Mouse (Mus musculus): ENCODE measurements around the gene Pik3r6. TPM values are rescaled to one million over a fixed set of nuclear protein-coding genes. Genes with fewer than 3 reads are reported as not detected.

Pik3r6 gene
- polyA plus RNA-seq (2012; rRNA removed), result 5.4 and 5.8 TPM in 2 replicates

DNA sequence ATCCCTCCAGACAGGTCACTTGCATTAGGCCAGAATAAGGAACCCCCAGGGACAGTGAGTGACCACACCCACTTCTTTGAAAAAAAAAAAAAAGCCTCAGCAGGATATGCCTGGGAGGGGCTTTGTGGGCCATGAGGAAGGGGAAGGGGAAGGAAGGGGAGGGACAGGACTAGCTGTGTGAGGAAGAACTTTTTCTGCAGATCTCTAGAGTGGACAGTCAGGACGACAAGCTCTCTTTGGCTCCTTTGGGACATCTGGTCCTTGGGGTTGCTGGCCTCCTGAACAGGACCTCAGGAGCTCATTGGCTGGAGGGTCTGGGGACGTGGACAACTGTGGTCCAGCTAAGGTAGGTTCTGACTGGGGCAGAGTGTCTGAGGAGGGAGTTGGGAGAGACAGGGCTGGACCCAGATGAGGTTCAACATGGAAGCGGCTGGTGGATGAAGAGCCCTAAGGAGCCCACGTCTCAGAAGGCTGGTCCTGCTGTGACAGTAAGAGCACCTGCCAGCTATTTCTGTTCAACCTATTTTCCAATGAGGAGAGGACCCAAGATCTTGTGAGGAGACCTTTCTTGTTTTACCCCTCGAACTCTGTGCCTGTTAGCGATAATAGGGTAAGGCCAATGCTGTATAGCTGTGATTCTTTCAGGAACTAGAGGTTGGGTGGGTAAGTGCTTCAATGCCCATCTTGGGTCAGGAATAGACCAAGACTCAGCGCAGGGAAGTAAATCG is at the start of gene Pik3r6:
Gene Pik3r6 (plus strand): TSS at position 118 of the 728 bp plus-strand sequence.
- Histone ChIP-seq H3K27me3 (ENCODE audit: control insufficient read depth, insufficient read depth, low read length) (no peaks in the 10 kb centered on the region), H3K27ac (ENCODE audit: control insufficient read depth, insufficient read depth, low read depth, low read length) (no peak within 1 kb of the TSS), H3K36me3 (ENCODE audit: control insufficient read depth, insufficient read depth, low read length) (no peaks in the 10 kb centered on the region), H3K4me3 (ENCODE audit: control insufficient read depth, low read depth, low read length) (no peak within 1 kb of the TSS; the same call in 1 of the 2 replicates), H3K4me1 (ENCODE audit: control insufficient read depth, insufficient read depth, low read length) (no peaks in the 10 kb centered on the region)
- TF ChIP-seq CTCF (IDR thresholded peaks at IDR 0.05; ENCODE audit: control insufficient read depth, insufficient read depth, insufficient replicate concordance, low read depth, low read length) (no peak), POLR2A (IDR thresholded peaks at IDR 0.05; ENCODE audit: control insufficient read depth, low read depth, low read length) (no peak)

DNA sequence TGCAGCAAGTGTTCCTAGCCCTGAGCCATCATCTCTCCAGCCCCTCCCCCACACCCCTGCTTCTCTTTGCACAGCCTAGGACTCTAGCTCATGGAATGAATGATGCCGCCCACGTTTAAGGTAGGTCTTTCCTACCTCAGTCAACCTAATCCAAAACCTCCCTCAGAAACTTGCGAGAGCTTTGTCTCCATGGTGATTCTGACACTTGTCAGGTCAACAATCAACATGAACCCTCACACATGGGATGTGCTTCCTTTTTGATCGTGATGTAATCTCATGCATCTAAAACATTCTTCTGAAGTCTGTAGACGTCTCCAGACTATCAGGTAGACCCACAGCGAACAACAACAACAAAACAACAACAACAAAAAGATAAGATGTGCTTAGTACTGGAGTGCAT is 49.5 kb upstream of the Pik3r6 start:
- Histone ChIP-seq H3K27me3 (ENCODE audit: control insufficient read depth, insufficient read depth, low read length) (no peaks in the 10 kb centered on the region), H3K27ac (ENCODE audit: control insufficient read depth, insufficient read depth, low read depth, low read length) (no peak overlapping the region), H3K4me3 (ENCODE audit: control insufficient read depth, low read depth, low read length) (no peak overlapping the region), H3K36me3 (ENCODE audit: control insufficient read depth, insufficient read depth, low read length) (no peaks in the 10 kb centered on the region), H3K4me1 (ENCODE audit: control insufficient read depth, insufficient read depth, low read length) (no peaks in the 10 kb centered on the region)
- TF ChIP-seq POLR2A (IDR thresholded peaks at IDR 0.05; ENCODE audit: control insufficient read depth, low read depth, low read length), result no peak
- TF ChIP-seq CTCF (IDR thresholded peaks at IDR 0.05; ENCODE audit: control insufficient read depth, insufficient read depth, insufficient replicate concordance, low read depth, low read length), result no peak

DNA sequence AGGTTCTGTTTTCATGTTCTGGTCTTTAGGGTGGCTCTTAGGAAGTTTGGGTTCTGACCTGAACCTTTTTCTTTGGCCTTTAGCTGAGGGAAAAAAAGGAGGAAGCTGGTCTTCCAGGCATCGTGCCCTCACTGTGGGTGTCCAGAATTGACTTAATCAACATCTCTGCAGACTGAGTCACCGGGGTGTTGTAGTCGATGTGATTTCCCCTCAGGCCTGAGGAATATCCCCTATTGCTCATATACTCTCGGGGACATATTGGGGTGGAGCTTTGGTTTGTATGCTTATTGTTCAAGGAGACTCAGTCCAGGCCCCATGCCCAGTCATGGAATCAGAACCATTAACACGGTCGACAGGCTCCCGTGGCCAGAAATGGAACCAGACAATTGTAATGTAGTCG is 44.7 kb upstream of the Pik3r6 start:
- no peak overlapping the region for H3K27ac ChIP-seq (ENCODE audit: control insufficient read depth, insufficient read depth, low read depth, low read length)
- H3K36me3 ChIP-seq (ENCODE audit: control insufficient read depth, insufficient read depth, low read length), result no peaks in the 10 kb centered on the region
- H3K4me3 ChIP-seq (ENCODE audit: control insufficient read depth, low read depth, low read length), result no peak overlapping the region
- no peaks in the 10 kb centered on the region for H3K27me3 ChIP-seq (ENCODE audit: control insufficient read depth, insufficient read depth, low read length)
- TF ChIP-seq CTCF (IDR thresholded peaks at IDR 0.05; ENCODE audit: control insufficient read depth, insufficient read depth, insufficient replicate concordance, low read depth, low read length) (no peak), POLR2A (IDR thresholded peaks at IDR 0.05; ENCODE audit: control insufficient read depth, low read depth, low read length) (no peak)
- no peaks in the 10 kb centered on the region for H3K4me1 ChIP-seq (ENCODE audit: control insufficient read depth, insufficient read depth, low read length)

DNA sequence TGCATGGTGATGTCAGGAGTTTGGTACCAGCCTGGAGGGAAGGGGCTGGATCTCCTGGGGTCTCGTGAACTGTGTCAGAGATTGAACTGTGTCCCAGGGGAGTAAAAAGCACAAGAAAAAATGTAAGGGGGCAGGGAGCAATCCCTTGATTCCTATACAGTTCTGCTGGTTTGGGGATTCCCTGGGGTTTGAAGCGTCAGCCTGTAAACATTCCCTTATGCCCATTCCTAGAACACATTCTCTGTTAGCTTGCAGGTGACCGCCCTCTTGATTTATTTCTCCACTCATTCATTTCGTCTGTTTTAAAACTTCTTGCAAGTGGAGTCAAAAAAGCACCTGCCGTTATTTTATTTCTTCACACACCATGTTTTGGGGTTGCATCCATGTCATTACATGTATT is 43.8 kb upstream of the Pik3r6 start:
- TF ChIP-seq CTCF (IDR thresholded peaks at IDR 0.05; ENCODE audit: control insufficient read depth, insufficient read depth, insufficient replicate concordance, low read depth, low read length) (no peak), POLR2A (IDR thresholded peaks at IDR 0.05; ENCODE audit: control insufficient read depth, low read depth, low read length) (no peak)
- H3K36me3 ChIP-seq (ENCODE audit: control insufficient read depth, insufficient read depth, low read length), result no peaks in the 10 kb centered on the region
- H3K27ac ChIP-seq (ENCODE audit: control insufficient read depth, insufficient read depth, low read depth, low read length), result no peak overlapping the region
- H3K27me3 ChIP-seq (ENCODE audit: control insufficient read depth, insufficient read depth, low read length), result no peaks in the 10 kb centered on the region
- H3K4me3 ChIP-seq (ENCODE audit: control insufficient read depth, low read depth, low read length), result no peak overlapping the region
- no peaks in the 10 kb centered on the region for H3K4me1 ChIP-seq (ENCODE audit: control insufficient read depth, insufficient read depth, low read length)

DNA sequence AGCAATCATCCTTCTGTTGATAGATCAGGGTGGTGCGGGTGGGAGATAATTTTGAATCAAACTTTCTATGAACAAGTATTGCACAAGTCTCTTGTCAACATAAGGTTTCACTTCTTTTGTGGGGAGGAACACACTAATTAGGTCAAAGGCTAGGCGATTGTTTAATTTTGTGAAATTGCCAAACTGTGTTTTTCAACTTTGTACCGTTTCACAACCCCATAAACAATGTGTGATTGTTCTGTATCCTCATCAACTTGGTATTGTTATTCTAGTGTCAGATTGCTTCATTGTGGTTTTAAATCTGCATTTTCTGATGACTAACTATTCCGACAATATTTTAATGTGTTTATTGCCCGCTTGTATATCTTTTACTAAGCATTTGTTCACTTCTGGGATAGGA is 43.3 kb upstream of the Pik3r6 start:
- Histone ChIP-seq H3K27me3 (ENCODE audit: control insufficient read depth, insufficient read depth, low read length) (no peaks in the 10 kb centered on the region), H3K36me3 (ENCODE audit: control insufficient read depth, insufficient read depth, low read length) (no peaks in the 10 kb centered on the region), H3K27ac (ENCODE audit: control insufficient read depth, insufficient read depth, low read depth, low read length) (no peak overlapping the region), H3K4me3 (ENCODE audit: control insufficient read depth, low read depth, low read length) (no peak overlapping the region), H3K4me1 (ENCODE audit: control insufficient read depth, insufficient read depth, low read length) (no peaks in the 10 kb centered on the region)
- no peak for TF ChIP-seq CTCF (IDR thresholded peaks at IDR 0.05; ENCODE audit: control insufficient read depth, insufficient read depth, insufficient replicate concordance, low read depth, low read length)
- TF ChIP-seq POLR2A (IDR thresholded peaks at IDR 0.05; ENCODE audit: control insufficient read depth, low read depth, low read length), result no peak

DNA sequence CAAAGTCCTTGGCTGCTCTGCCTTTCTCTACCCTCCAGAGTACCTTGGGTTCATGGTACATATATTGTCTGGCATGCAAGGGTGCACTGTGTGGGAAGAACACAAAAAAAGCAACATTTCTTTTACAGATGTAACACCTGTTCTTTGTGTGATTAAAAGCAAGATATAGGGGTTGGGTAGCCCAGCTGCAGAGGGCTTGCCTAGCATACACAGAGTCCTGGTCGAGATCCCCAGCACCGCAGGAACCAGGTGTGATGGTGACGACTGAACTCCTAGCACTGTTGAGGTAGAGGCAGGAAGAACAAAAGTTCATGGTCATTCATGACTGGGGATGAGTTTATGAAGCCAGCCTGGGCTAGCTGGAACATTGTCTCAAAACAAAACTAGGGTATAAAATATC is 40.1 kb upstream of the Pik3r6 start:
- TF ChIP-seq CTCF (IDR thresholded peaks at IDR 0.05; ENCODE audit: control insufficient read depth, insufficient read depth, insufficient replicate concordance, low read depth, low read length) (no peak), POLR2A (IDR thresholded peaks at IDR 0.05; ENCODE audit: control insufficient read depth, low read depth, low read length) (no peak)
- H3K27ac ChIP-seq (ENCODE audit: control insufficient read depth, insufficient read depth, low read depth, low read length), result no peak overlapping the region
- H3K36me3 ChIP-seq (ENCODE audit: control insufficient read depth, insufficient read depth, low read length), result no peaks in the 10 kb centered on the region
- H3K27me3 ChIP-seq (ENCODE audit: control insufficient read depth, insufficient read depth, low read length), result no peaks in the 10 kb centered on the region
- no peaks in the 10 kb centered on the region for H3K4me1 ChIP-seq (ENCODE audit: control insufficient read depth, insufficient read depth, low read length)
- H3K4me3 ChIP-seq (ENCODE audit: control insufficient read depth, low read depth, low read length), result no peak overlapping the region

DNA sequence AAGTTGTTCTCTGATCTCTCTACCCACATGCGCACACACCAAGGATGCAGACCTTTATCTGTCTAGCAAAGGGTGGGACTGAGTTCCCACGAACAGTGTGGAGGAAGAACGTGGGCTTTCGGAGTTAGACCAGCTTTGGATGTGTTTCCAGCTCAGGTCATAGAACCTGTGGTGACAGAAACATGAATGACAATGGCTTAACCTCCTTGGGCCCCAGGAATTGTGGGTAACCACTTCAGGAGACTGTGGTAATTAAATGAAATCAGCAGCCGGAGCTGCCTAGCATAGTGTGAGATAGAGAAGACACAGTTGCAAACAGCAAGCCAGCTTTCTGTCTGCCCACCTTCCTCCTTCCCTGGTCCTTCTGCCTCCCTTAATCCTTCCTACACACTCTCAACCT is 38.6 kb upstream of the Pik3r6 start:
- TF ChIP-seq POLR2A (IDR thresholded peaks at IDR 0.05; ENCODE audit: control insufficient read depth, low read depth, low read length) (no peak), CTCF (IDR thresholded peaks at IDR 0.05; ENCODE audit: control insufficient read depth, insufficient read depth, insufficient replicate concordance, low read depth, low read length) (no peak)
- no peak overlapping the region for H3K4me3 ChIP-seq (ENCODE audit: control insufficient read depth, low read depth, low read length)
- H3K27ac ChIP-seq (ENCODE audit: control insufficient read depth, insufficient read depth, low read depth, low read length), result no peak overlapping the region
- no peaks in the 10 kb centered on the region for H3K27me3 ChIP-seq (ENCODE audit: control insufficient read depth, insufficient read depth, low read length)
- H3K4me1 ChIP-seq (ENCODE audit: control insufficient read depth, insufficient read depth, low read length), result no peaks in the 10 kb centered on the region
- no peaks in the 10 kb centered on the region for H3K36me3 ChIP-seq (ENCODE audit: control insufficient read depth, insufficient read depth, low read length)

Data from testis, adult 2 months (tissue).